Mouse (Mus musculus) limb, embryonic 14.5 days (tissue): ENCODE data around the gene Tnk2. TPM values are rescaled to one million over a fixed set of nuclear protein-coding genes. Genes with fewer than 3 reads are reported as not detected.

Source experiments
- ATAC-seq: fragments of 200-750 bp; cut with Nextera tagmentation; 2 replicates; pipeline ENCODE4 v1.8.0; 2017; ENCODE audit warnings: low read depth, moderate number of reproducible peaks, moderate TSS enrichment; ENCODE audit not compliant: low FRiP score
- DNase-seq: peaks from one replicate; pipeline ENCODE4 v3.0.0-alpha.2; 2015; ENCODE audit warnings: low spot score
- H3K27ac ChIP-seq: fragments of 300-500 bp; sonication (generic); replicated peaks from 2 replicates; pipeline ENCODE4 v1.5.1; 2014; ENCODE audit warnings: low read depth, mild to moderate bottlenecking, low read length, moderate library complexity, mixed read lengths
- H3K27me3 ChIP-seq: fragments of 300-500 bp; sonication (generic); 2 replicates; pipeline ENCODE4 v1.6.1; 2014; ENCODE audit warnings: low read length, mixed read lengths; ENCODE audit not compliant: control insufficient read depth, insufficient read depth
- H3K36me3 ChIP-seq: fragments of 300-500 bp; sonication (generic); 2 replicates; pipeline ENCODE4 v1.6.1; 2014; ENCODE audit warnings: mild to moderate bottlenecking, low read length, moderate library complexity, mixed read lengths; ENCODE audit not compliant: control insufficient read depth, insufficient read depth
- H3K4me1 ChIP-seq: fragments of 300-500 bp; sonication (generic); 2 replicates; pipeline ENCODE4 v1.6.1; 2014; ENCODE audit warnings: antibody characterized with exemption, low read length, mixed read lengths; ENCODE audit not compliant: control insufficient read depth, insufficient read depth
- H3K4me2 ChIP-seq: fragments of 300-500 bp; sonication (generic); replicated peaks from 2 replicates; pipeline ENCODE4 v1.6.1; 2014; ENCODE audit warnings: low read depth, mild to moderate bottlenecking, low read length, moderate library complexity; ENCODE audit not compliant: severe bottlenecking
- H3K4me3 ChIP-seq: fragments of 300-500 bp; sonication (generic); replicated peaks from 2 replicates; pipeline ENCODE4 v1.5.1; 2014; ENCODE audit warnings: low read length
- H3K9ac ChIP-seq: fragments of 300-500 bp; sonication (generic); 2 replicates; pipeline ENCODE4 v1.6.1; 2014; ENCODE audit warnings: mild to moderate bottlenecking, low read depth, low read length, moderate library complexity; ENCODE audit not compliant: severe bottlenecking
- H3K9me3 ChIP-seq: fragments of 300-500 bp; sonication (generic); 2 replicates; pipeline ENCODE4 v1.6.1; 2016; ENCODE audit warnings: low read length; ENCODE audit not compliant: control insufficient read depth
- POLR2A ChIP-seq: fragments of 200-500 bp; IDR thresholded peaks from 2 replicates; pipeline ENCODE4 v1.8.0; 2012; ENCODE audit warnings: inconsistent platforms, mild to moderate bottlenecking, moderate library complexity, borderline replicate concordance; ENCODE audit not compliant: insufficient read depth, insufficient read length; ENCODE audit errors: extremely low read depth
- WGBS: fragments of 180-500 bp; shearing (Covaris S2); extraction: QIAGEN DNeasy Blood & Tissue Kit; methylation state at CpG from one replicate; pipeline ENCODE4 v1.1.7; 2014; 5-methylcytosine and 5-hydroxymethylcytosine counted together
- polyA plus RNA-seq, 2 experiments: library from polyadenylated mRNA; depleted of rRNA in 1 of 2; stranded (reverse) in 1 of 2; unstranded in 1 of 2; fragments of >200 nt; fragmentation: Nextera tagmentation in 1 of 2; extraction: Ambion mirVana in 1 of 2; gene quantifications; 2 replicates each; pipeline versions ENCODE4 v1.2.1 to v1.2.3; 2012 to 2014

Tnk2 gene
- polyA plus RNA-seq, 2 experiments = 16.0 to 98.1 TPM

GRCm38 (mm10) chr16:32707824-32708456 is 64.3 kb downstream of the Tnk2 start:
- H3K27ac ChIP-seq = no peak overlapping the region
- H3K4me2 ChIP-seq = no peak overlapping the region
- no peaks in the 10 kb centered on the region for H3K9me3 ChIP-seq
- DNase-seq (no peak), ATAC-seq (no peak)
- no peak for TF ChIP-seq POLR2A
- whole genome bisulfite sequencing = 42% methylated on average over 9 of the region's 9 CpGs
- H3K9ac ChIP-seq = no peak overlapping the region
- no peaks in the 10 kb centered on the region for H3K36me3 ChIP-seq
- no peaks in the 10 kb centered on the region for H3K4me1 ChIP-seq
- no peak overlapping the region for H3K4me3 ChIP-seq
- no peaks in the 10 kb centered on the region for H3K27me3 ChIP-seq

DNA sequence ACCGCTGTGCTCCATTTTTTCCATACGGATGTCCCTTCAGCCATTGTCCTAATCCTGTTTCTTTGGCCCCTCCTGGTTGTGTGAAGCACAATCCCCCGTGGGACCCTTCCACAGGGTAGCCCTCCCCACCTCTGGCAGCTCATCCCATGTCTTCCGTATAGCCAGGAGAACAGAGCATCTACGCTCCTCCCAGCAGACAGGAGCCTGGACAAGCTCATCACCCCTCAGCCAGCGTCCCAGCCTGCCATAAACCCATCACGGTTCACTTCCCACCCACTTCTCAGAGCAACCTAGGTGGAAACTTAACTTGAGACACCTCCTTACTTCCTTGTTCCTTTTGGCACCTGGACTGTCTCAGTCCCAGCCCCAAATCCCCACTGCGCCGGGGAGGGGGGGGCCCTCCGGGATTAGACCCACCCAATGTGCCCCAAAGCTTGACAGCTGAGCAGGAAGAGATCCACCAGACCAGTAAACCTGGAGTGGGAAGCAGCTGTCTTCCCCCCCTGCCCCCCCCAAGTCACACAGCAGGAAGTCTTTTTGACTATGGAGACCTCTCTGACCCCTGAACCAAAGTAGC is 64.9 kb downstream of the Tnk2 start:
- no peak for ATAC-seq
- no peak for TF ChIP-seq POLR2A
- Histone ChIP-seq H3K9ac (no peak overlapping the region), H3K36me3 (no peaks in the 10 kb centered on the region), H3K9me3 (no peaks in the 10 kb centered on the region), H3K4me3 (no peak overlapping the region), H3K4me1 (no peaks in the 10 kb centered on the region), H3K27me3 (no peaks in the 10 kb centered on the region), H3K27ac (no peak overlapping the region), H3K4me2 (no peak overlapping the region)
- no peak for DNase-seq
- WGBS = 54% methylated on average over 10 of the region's 10 CpGs

DNA sequence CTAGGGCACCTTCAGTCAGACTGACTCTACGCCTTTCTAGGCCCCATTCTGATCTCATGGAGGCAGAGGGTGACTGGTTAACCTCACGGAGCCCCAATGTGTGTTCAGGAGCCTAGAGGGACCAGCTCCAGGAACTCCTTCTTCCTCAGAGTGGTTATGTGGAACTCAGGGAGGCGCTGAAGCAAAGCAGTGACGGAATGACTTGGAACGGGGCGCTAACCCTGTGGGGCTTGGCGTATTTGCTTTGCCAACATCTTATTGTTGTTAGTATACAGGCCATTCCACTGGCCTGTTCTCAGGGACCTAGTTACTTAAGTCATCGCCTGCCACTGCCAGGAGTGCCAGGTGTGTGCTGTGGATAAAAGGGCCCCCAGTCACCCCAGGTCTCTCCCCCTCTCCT is 65.4 kb downstream of the Tnk2 start:
- Histone ChIP-seq H3K9ac (no peak overlapping the region), H3K4me2 (no peak overlapping the region), H3K27me3 (no peaks in the 10 kb centered on the region), H3K27ac (no peak overlapping the region), H3K4me1 (no peaks in the 10 kb centered on the region), H3K4me3 (no peak overlapping the region), H3K9me3 (no peaks in the 10 kb centered on the region), H3K36me3 (no peaks in the 10 kb centered on the region)
- DNase-seq = no peak
- no peak for TF ChIP-seq POLR2A
- ATAC-seq = no peak
- 84% methylated on average over 8 of the region's 8 CpGs for WGBS

- peaks cover 5% of the 10 kb centered on the region; the same call in 1 of the 2 replicates for H3K27me3 ChIP-seq
- no peak overlapping the region for H3K27ac ChIP-seq
- no peak for ATAC-seq
- no peak overlapping the region for H3K4me2 ChIP-seq
- no peak for TF ChIP-seq POLR2A
- H3K9ac ChIP-seq = no peak overlapping the region
- no peak overlapping the region for H3K4me3 ChIP-seq
- H3K4me1 ChIP-seq = no peaks in the 10 kb centered on the region
- 59% methylated on average over 14 of the region's 14 CpGs for WGBS
- DNase-seq = no peak
- H3K9me3 ChIP-seq = no peaks in the 10 kb centered on the region
- no peaks in the 10 kb centered on the region for H3K36me3 ChIP-seq
Observed at GRCm38 (mm10) chr16:32710426-32711070, 66.9 kb downstream of the Tnk2 start.

DNA sequence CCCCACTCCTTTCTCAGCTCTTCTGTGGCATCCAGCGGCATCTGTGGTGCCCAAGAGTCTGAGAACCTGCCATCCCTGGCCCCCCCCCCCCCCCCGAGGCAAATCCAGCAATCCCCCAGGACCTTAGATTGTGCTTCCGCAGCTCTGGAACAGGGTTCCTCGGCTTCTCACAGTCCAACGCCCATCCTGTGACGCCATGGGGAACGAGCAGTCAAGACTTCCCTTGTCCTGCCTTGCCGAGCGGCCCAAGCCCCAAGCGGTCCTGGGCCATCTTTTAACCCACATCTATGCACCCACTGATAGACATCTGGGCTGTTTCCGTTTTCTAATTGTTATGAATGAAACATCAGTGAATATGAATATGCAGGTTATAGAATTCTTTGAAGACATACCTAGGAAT is 68.5 kb downstream of the Tnk2 start:
- ATAC-seq (no peak), DNase-seq (no peak)
- no peaks in the 10 kb centered on the region for H3K9me3 ChIP-seq
- no peak for TF ChIP-seq POLR2A
- H3K36me3 ChIP-seq = no peaks in the 10 kb centered on the region
- WGBS = 85% methylated on average over 11 of the region's 11 CpGs
- H3K4me1 ChIP-seq = peaks cover 4% of the 10 kb centered on the region; the same call in 1 of the 2 replicates
- H3K9ac ChIP-seq = no peak overlapping the region
- no peak overlapping the region for H3K4me3 ChIP-seq
- H3K27me3 ChIP-seq = peaks cover 6% of the 10 kb centered on the region; the same call in 1 of the 2 replicates
- no peak overlapping the region for H3K27ac ChIP-seq
- H3K4me2 ChIP-seq = no peak overlapping the region
